Mouse (Mus musculus) liver, adult 2 months (tissue): ENCODE data around the gene Ccdc170.

ENCODE experiments used
- CTCF ChIP-seq: fragments of 200-500 bp; IDR thresholded peaks from 2 replicates; pipeline ENCODE4 v1.5.1; 2011; ENCODE audit warnings: low read depth, low read length, control low read depth
- POLR2A ChIP-seq: fragments of 200-500 bp; IDR thresholded peaks from 2 replicates; pipeline ENCODE4 v1.6.1; 2011; ENCODE audit warnings: low read length, control low read depth; ENCODE audit not compliant: insufficient read depth; ENCODE audit errors: extremely low read depth

DNA sequence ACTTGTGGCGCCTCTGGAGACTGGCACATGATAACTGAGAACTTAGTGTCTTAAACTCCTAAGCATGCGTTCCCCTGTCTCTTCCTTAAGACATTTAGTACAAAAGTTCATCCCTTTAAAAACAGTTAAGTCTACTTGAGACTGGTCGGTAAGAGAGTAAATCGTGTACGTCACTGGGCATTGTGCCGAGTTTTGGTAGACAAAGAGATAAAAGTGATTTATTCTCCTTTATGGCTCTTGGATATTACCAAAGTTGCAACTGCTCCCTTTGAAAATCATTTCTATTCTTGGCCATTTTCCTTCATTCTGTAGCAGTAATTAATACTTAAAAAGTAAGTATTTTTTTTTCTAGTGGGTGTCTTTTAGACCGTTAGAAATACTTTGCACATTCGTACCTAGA, 20.9 kb downstream of the Ccdc170 start:
- TF ChIP-seq POLR2A (no peak), CTCF (no peak)
